Mouse (Mus musculus) hindbrain, embryonic 10.5 days (tissue): Measurements from ENCODE around the gene Dync2li1. TPM values are rescaled to one million over a fixed set of nuclear protein-coding genes. Genes with fewer than 3 reads are reported as not detected.

ENCODE experiments used
- DNase-seq: peaks from one replicate; pipeline ENCODE4 v3.0.0-alpha.2; 2017; ENCODE audit warnings: low spot score
- H3K27ac ChIP-seq: fragments of 300-500 bp; sonication (generic); 2 replicates; pipeline ENCODE4 v1.5.1; 2016; ENCODE audit warnings: mild to moderate bottlenecking, moderate library complexity
- H3K27me3 ChIP-seq: fragments of 300-500 bp; sonication (generic); 2 replicates; pipeline ENCODE4 v1.6.1; 2016; ENCODE audit warnings: mild to moderate bottlenecking; ENCODE audit not compliant: poor library complexity, insufficient read depth, severe bottlenecking
- H3K36me3 ChIP-seq: fragments of 300-500 bp; sonication (generic); 2 replicates; pipeline ENCODE4 v1.6.1; 2016; ENCODE audit warnings: mild to moderate bottlenecking, moderate library complexity
- H3K4me1 ChIP-seq: fragments of 300-500 bp; sonication (generic); replicated peaks from 2 replicates; pipeline ENCODE4 v1.6.1; 2016; ENCODE audit warnings: mild to moderate bottlenecking
- H3K4me3 ChIP-seq: fragments of 300-500 bp; sonication (generic); 2 replicates; pipeline ENCODE4 v1.5.1; 2016; ENCODE audit warnings: mild to moderate bottlenecking, moderate library complexity
- H3K9me3 ChIP-seq: fragments of 300-500 bp; sonication (generic); 2 replicates; pipeline ENCODE4 v1.6.1; 2016; ENCODE audit warnings: mild to moderate bottlenecking, moderate library complexity
- WGBS: fragments of 180-500 bp; shearing (Covaris S2); methylation state at CpG from one replicate; pipeline ENCODE4 v1.1.7; 2016; 5-methylcytosine and 5-hydroxymethylcytosine counted together
- polyA plus RNA-seq: library from polyadenylated mRNA; unstranded; fragments of >200 nt; fragmentation: Nextera tagmentation; extraction: Ambion mirVana; gene quantifications from 2 replicates; pipeline ENCODE4 v1.2.1, GENCODE M21; 2016

The Dync2li1 gene
- polyA plus RNA-seq, result 29.4 and 30.0 TPM in 2 replicates

GRCm38 (mm10) chr17:84626276-84626856, at the start of gene Dync2li1:
Gene Dync2li1, plus strand, starts transcription at chr17:84626496.
- Histone ChIP-seq H3K27me3 (no peaks in the 10 kb centered on the region), H3K9me3 (peaks cover 7% of the 10 kb centered on the region; the same call in 1 of the 2 replicates), H3K36me3 (no peaks in the 10 kb centered on the region), H3K27ac (peak within 1 kb of the TSS; percentile 88), H3K4me3 (peak within 1 kb of the TSS; percentile 73), H3K4me1 (peaks cover 13% of the 10 kb centered on the region)
- WGBS, result under 1% methylated on average over 25 of the region's 25 CpGs
- peak; percentile 94 for DNase-seq

DNA sequence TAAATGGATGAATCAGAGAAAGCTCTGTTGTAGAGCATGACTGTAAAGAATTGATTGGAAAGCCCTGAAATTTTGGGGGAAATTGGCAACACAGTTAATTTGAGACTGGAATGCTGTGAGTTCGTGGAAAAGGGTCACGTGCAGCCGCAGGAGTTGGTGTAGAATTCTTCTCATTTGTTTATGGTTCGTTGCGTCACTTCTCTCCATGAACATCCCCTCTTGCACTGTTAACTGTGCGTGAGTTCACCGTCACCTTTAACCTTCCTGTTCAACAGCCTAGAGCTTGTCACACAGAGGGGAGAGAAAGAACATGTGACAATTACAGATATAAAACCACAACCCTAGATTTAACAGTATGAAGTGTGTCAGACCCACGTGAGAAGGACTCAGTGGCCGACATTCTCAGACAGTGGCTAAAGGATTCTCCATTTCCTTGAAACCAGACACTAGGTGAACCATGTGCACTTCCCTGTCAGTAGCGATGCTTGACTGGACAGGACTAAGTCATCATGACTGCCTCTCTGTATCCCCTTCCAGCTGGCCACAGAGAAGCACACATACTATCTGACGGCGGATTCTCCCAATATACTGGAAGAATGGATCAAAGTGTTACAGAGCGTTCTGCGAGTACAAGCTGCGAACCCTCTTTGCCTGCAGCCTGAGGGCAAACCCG, 49.5 kb upstream of the Dync2li1 start:
- Histone ChIP-seq H3K27ac (no peak overlapping the region), H3K4me1 (peaks cover 13% of the 10 kb centered on the region), H3K36me3 (no peaks in the 10 kb centered on the region), H3K4me3 (no peak overlapping the region), H3K27me3 (no peaks in the 10 kb centered on the region), H3K9me3 (no peaks in the 10 kb centered on the region)
- DNase-seq, result no peak
- 81% methylated on average over 16 of the region's 16 CpGs for WGBS

DNA sequence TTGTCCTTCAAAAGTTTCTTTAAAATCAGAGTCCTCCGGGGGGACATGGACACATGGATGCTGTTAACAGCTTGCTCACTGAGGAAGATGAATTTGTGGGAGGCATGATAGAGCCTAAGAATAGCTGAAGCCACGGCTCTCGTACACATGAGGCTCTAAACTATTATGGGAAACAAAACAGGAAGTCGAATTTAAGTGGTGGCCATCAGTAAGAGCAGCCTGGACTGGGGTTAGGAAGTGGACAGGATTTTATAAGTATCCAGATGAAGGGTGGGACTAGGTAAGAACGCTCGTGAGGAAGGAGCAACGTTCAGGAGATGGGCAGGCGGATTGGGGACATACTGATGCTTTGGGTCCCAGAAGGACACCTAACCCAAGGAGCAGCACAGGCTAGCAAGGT, 47.0 kb upstream of the Dync2li1 start:
- no peak for DNase-seq
- Histone ChIP-seq H3K4me3 (no peak overlapping the region), H3K4me1 (peaks cover 16% of the 10 kb centered on the region), H3K36me3 (no peaks in the 10 kb centered on the region), H3K9me3 (no peaks in the 10 kb centered on the region), H3K27ac (no peak overlapping the region), H3K27me3 (no peaks in the 10 kb centered on the region)
- whole genome bisulfite sequencing, result 87% methylated on average over 8 of the region's 8 CpGs

DNA sequence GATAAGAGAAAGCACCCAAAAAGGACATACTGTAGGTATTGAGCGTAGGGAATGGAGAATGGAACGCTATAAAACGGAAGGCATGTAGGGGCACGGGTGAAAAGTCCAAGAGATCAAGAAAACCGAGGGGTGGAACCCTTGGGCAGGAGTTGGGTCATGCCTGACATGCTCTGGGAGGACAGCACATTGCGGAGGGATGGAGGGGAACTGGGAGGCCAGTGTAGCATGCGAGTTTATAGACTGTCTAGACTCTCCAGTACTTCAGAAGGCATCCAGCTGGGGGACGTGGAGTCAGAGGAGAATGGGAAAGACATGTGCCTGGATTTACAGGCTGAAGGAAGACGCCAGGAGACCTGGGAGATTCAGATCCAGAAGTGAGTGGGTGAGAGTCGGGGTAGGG, 46.5 kb upstream of the Dync2li1 start:
- no peak overlapping the region for H3K4me3 ChIP-seq
- H3K4me1 ChIP-seq, result peaks cover 19% of the 10 kb centered on the region
- H3K27me3 ChIP-seq, result no peaks in the 10 kb centered on the region
- H3K27ac ChIP-seq, result no peak overlapping the region
- no peak for DNase-seq
- no peaks in the 10 kb centered on the region for H3K9me3 ChIP-seq
- WGBS, result 85% methylated on average over 10 of the region's 10 CpGs
- no peaks in the 10 kb centered on the region for H3K36me3 ChIP-seq

DNA sequence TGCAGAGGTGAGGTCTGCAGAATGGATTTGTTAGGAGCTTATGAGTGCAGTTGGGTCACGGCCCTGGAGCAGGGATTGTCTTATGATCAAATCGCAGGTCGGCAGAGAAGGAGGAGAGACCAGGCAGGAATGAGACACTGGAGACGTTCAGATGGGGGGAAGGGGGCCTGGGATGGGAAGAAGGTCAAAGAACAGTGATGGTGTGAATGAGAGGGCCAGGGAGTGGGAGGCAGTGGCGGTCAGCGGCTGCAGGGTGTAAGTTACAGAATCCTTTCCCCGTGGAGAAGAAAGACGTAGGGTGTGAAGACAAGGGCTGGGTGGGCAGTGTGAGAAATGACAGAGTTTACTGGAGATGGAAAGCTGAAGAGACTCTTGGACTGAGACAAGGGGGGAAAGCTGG, 45.5 kb upstream of the Dync2li1 start:
- no peaks in the 10 kb centered on the region for H3K27me3 ChIP-seq
- H3K27ac ChIP-seq, result peak overlapping the region; percentile 40; the same call in 1 of the 2 replicates
- no peak for DNase-seq
- H3K9me3 ChIP-seq, result no peaks in the 10 kb centered on the region
- no peaks in the 10 kb centered on the region for H3K36me3 ChIP-seq
- WGBS, result 46% methylated on average over 8 of the region's 8 CpGs
- peaks cover 22% of the 10 kb centered on the region for H3K4me1 ChIP-seq
- H3K4me3 ChIP-seq, result no peak overlapping the region

DNA sequence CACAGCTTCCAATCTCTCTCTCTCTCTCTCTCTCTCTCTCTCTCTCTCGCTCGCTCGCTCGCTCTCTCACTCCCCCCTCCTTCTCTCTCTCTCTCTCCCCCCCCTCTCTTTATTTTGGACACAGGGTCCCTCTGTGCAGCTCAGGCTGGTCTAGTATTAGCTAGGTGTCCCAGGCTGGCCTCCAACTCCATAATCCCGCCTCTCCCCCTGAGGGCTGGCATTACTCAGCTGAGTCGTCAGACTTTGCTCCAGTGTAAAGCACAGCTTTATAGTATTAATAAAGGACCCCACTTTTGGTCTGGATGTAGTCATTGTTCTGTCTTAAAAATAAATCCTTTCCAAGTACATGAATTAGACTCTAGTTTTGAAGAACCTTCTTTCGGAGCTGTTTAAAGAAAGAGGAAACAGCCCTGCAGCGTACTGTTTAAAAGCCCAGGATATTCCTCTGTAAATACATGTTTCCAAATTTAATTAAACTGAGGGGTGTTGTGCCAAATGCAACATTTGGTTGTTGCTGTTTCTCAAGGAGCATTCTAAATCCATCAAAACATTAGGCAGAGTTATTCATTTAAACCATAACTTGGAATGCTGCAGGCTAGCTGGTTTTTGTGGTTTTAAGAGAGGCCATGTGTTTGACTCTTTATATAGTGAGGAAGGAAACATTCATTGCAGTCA, 44.4 kb upstream of the Dync2li1 start:
- H3K27me3 ChIP-seq, result no peaks in the 10 kb centered on the region
- no peak overlapping the region for H3K4me3 ChIP-seq
- 79% methylated on average over 8 of the region's 8 CpGs for WGBS
- H3K27ac ChIP-seq, result no peak overlapping the region
- DNase-seq, result no peak
- H3K4me1 ChIP-seq, result peaks cover 22% of the 10 kb centered on the region
- H3K36me3 ChIP-seq, result no peaks in the 10 kb centered on the region
- no peaks in the 10 kb centered on the region for H3K9me3 ChIP-seq

- H3K36me3 ChIP-seq, result no peaks in the 10 kb centered on the region
- 63% methylated on average over 9 of the region's 9 CpGs for WGBS
- no peaks in the 10 kb centered on the region for H3K27me3 ChIP-seq
- H3K27ac ChIP-seq, result no peak overlapping the region
- H3K4me3 ChIP-seq, result no peak overlapping the region
- no peak for DNase-seq
- H3K4me1 ChIP-seq, result peaks cover 22% of the 10 kb centered on the region
- no peaks in the 10 kb centered on the region for H3K9me3 ChIP-seq
Observed at GRCm38 (mm10) chr17:84584107-84584506, 42.2 kb upstream of the Dync2li1 start.

- Histone ChIP-seq H3K4me3 (no peak overlapping the region), H3K36me3 (no peaks in the 10 kb centered on the region), H3K4me1 (peaks cover 20% of the 10 kb centered on the region), H3K27ac (peak overlapping the region; percentile 40), H3K9me3 (no peaks in the 10 kb centered on the region), H3K27me3 (no peaks in the 10 kb centered on the region)
- WGBS, result 83% methylated on average over 8 of the region's 8 CpGs
- DNase-seq, result no peak
Observed at GRCm38 (mm10) chr17:84585104-84585503, 41.2 kb upstream of the Dync2li1 start.

DNA sequence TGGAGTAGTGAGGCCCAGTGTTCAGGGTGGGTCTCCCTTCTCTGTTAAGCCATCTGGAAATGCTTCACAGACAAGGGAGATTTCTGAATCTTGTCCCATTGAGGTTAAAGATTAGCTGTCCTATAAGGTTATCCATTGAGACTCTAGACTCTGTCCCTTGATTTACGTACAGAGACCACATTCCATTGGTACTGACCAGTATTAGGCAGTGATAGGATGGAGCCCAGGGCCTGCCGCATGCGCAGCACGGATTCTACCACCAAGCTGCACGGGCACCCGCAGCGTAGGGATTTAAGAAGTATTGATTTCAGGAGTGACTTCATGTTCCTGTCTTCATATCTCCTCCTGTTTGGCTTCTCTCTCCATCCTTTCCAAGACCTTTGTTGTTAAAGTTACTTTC, 36.2 kb upstream of the Dync2li1 start:
- no peak overlapping the region for H3K27ac ChIP-seq
- H3K4me3 ChIP-seq, result no peak overlapping the region
- H3K27me3 ChIP-seq, result no peaks in the 10 kb centered on the region
- H3K36me3 ChIP-seq, result peaks cover 9% of the 10 kb centered on the region; the same call in 1 of the 2 replicates
- no peaks in the 10 kb centered on the region for H3K9me3 ChIP-seq
- DNase-seq, result no peak
- WGBS, result 93% methylated on average over 7 of the region's 7 CpGs
- peaks cover 3% of the 10 kb centered on the region; the same call in 1 of the 2 replicates for H3K4me1 ChIP-seq

- no peak for DNase-seq
- peaks cover 6% of the 10 kb centered on the region; the same call in 1 of the 2 replicates for H3K4me1 ChIP-seq
- WGBS, result 92% methylated on average over 16 of the region's 16 CpGs
- no peaks in the 10 kb centered on the region for H3K27me3 ChIP-seq
- no peak overlapping the region for H3K27ac ChIP-seq
- H3K36me3 ChIP-seq, result peaks cover 9% of the 10 kb centered on the region; the same call in 1 of the 2 replicates
- no peak overlapping the region for H3K4me3 ChIP-seq
- no peaks in the 10 kb centered on the region for H3K9me3 ChIP-seq
Observed at GRCm38 (mm10) chr17:84591431-84592150, 34.7 kb upstream of the Dync2li1 start.

GRCm38 (mm10) chr17:84596015-84596441, 30.3 kb upstream of the Dync2li1 start:
- no peak for DNase-seq
- Histone ChIP-seq H3K27me3 (no peaks in the 10 kb centered on the region), H3K27ac (no peak overlapping the region), H3K4me1 (peaks cover 9% of the 10 kb centered on the region; the same call in 1 of the 2 replicates), H3K9me3 (no peaks in the 10 kb centered on the region), H3K4me3 (no peak overlapping the region), H3K36me3 (peaks cover 9% of the 10 kb centered on the region; the same call in 1 of the 2 replicates)
- WGBS, result 54% methylated on average over 10 of the region's 10 CpGs

- no peaks in the 10 kb centered on the region for H3K9me3 ChIP-seq
- H3K27ac ChIP-seq, result no peak overlapping the region
- H3K27me3 ChIP-seq, result no peaks in the 10 kb centered on the region
- 50% methylated on average over 7 of the region's 7 CpGs for WGBS
- peaks cover 9% of the 10 kb centered on the region; the same call in 1 of the 2 replicates for H3K4me1 ChIP-seq
- H3K4me3 ChIP-seq, result no peak overlapping the region
- DNase-seq, result no peak
- peaks cover 7% of the 10 kb centered on the region; the same call in 1 of the 2 replicates for H3K36me3 ChIP-seq
Observed at GRCm38 (mm10) chr17:84596501-84596900, 29.8 kb upstream of the Dync2li1 start.
